Mouse (Mus musculus) kidney, adult 2 months (tissue): ENCODE measurements around the gene Litaf.

Experiments
- CTCF ChIP-seq: fragments of 200-500 bp; conservative IDR thresholded peaks from 2 replicates; pipeline ENCODE4 v1.5.1; 2011; ENCODE audit warnings: low read depth, mild to moderate bottlenecking, control low read depth, low read length, moderate library complexity, mixed read lengths; ENCODE audit not compliant: insufficient read depth, insufficient read length
- POLR2A ChIP-seq: fragments of 200-500 bp; IDR thresholded peaks from one replicate; pipeline ENCODE4 v1.6.1; 2011; ENCODE audit warnings: low read depth, low read length, control low read depth

DNA sequence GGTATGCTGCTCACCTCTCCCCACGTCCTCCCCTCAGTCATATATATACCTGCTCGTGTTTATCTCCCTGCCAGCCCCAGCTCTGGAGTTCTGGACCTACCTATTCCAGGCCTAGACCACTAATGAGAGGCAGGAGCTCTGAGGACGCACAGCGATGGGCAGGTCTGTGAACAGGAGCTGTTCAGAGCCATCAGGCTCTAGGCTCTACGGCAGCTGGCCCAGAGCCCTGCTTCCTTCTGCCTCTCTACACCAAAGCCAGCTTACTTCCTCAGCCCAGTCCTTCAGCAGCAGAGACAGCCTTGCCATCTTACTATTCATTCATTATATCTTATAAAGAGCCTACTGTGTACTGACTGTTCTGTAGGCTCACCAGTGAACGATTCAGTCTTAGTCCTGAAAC, 1.2 kb downstream of the Litaf start:
- TF ChIP-seq POLR2A = no peak
- TF ChIP-seq CTCF = no peak
